25 mouse cellular contexts compared by ENCODE assay signal in genomic region chr2:28961024-28961585, GRCm38 (mm10). TPM values are rescaled to one million over a fixed set of nuclear protein-coding genes. Genes with fewer than 3 reads are reported as not detected.
DNase-seq lines count a peak whose midpoint lies in the region; ATAC-seq and TF ChIP-seq lines count a peak whose summit lies in the region.
"Had no signal": no experiment of that assay in that cellular context is flagged by ENCODE, and none has a peak within 500 bp of the region (broad histone marks: within the 10 kb centered on the region; RNA-seq: fewer than 3 reads in every experiment).

No protein-coding gene starts in this region.

- H3K4me2 ChIP-seq in lung, embryonic 16.5 days (ENCODE audit: low read depth, low read length): no peak overlapping the region
- H3K4me2 ChIP-seq in hindbrain, postnatal 0 days (ENCODE audit: low read depth, low read length): no peak overlapping the region
- H3K4me2 ChIP-seq: heart, embryonic 15.5 days; hindbrain, embryonic 15.5 days; midbrain, embryonic 15.5 days had no signal

- no peak for TF ChIP-seq CTCF in hindbrain, postnatal 0 days (IDR thresholded peaks at IDR 0.05; ENCODE audit: low read depth)

- peaks cover 55% of the 10 kb centered on the region for H3K27me3 ChIP-seq in heart, embryonic 10.5 days (ENCODE audit: insufficient read depth, poor library complexity, severe bottlenecking)
- no peaks in the 10 kb centered on the region for H3K27me3 ChIP-seq in lung, embryonic 16.5 days (ENCODE audit: control insufficient read depth, insufficient read depth, low read depth, low read length)
- H3K27me3 ChIP-seq in hindbrain, postnatal 0 days (ENCODE audit: insufficient read depth, low read length): no peaks in the 10 kb centered on the region
- H3K27me3 ChIP-seq: heart, embryonic 15.5 days; hindbrain, embryonic 15.5 days; midbrain, embryonic 15.5 days had no signal

- no peak overlapping the region for H3K4me3 ChIP-seq in heart, embryonic 10.5 days
- no peak overlapping the region for H3K4me3 ChIP-seq in lung, embryonic 16.5 days (ENCODE audit: low read length)
- no peak overlapping the region for H3K4me3 ChIP-seq in hindbrain, postnatal 0 days (ENCODE audit: low read length)
- H3K4me3 ChIP-seq: heart, embryonic 15.5 days; hindbrain, embryonic 15.5 days; limb, embryonic 10.5 days; megakaryocyte, embryonic 14.5 days; midbrain, embryonic 15.5 days had no signal

- ATAC-seq in lung, embryonic 16.5 days (ENCODE audit: low read depth): peak; percentile 60; the same call in 1 of the 2 replicates
- ATAC-seq in hindbrain, postnatal 0 days: no peak
- ATAC-seq: CD4-positive, CD25-positive, alpha-beta regulatory T cell, adult 4 months; forebrain, postnatal 0 days; midbrain, embryonic 15.5 days had no signal

- H3K4me1 ChIP-seq in heart, embryonic 10.5 days: no peaks in the 10 kb centered on the region
- no peaks in the 10 kb centered on the region for H3K4me1 ChIP-seq in lung, embryonic 16.5 days (replicated peaks; ENCODE audit: control insufficient read depth, insufficient read depth, low read length)
- 0 out of 2 replicates have a peak, but pooled peaks cover under 1% of the 10 kb centered on the region for H3K4me1 ChIP-seq in hindbrain, postnatal 0 days (ENCODE audit: insufficient read depth, low read length)
- H3K4me1 ChIP-seq: heart, embryonic 15.5 days had no signal

- 81% methylated on average over 15 of the region's 15 CpGs for WGBS in heart, embryonic 10.5 days
- 58% methylated on average over 15 of the region's 15 CpGs for WGBS in lung, embryonic 16.5 days
- WGBS in hindbrain, postnatal 0 days: 87% methylated on average over 15 of the region's 15 CpGs

- H3K36me3 ChIP-seq in heart, embryonic 10.5 days: no peaks in the 10 kb centered on the region
- H3K36me3 ChIP-seq in lung, embryonic 16.5 days (ENCODE audit: control insufficient read depth, insufficient read depth, low read length): no peaks in the 10 kb centered on the region
- H3K36me3 ChIP-seq in hindbrain, postnatal 0 days (ENCODE audit: insufficient read depth, low read length): no peaks in the 10 kb centered on the region
- H3K36me3 ChIP-seq: heart, embryonic 15.5 days; hindbrain, embryonic 15.5 days; limb, embryonic 10.5 days; midbrain, embryonic 15.5 days had no signal

- no peak overlapping the region for H3K9ac ChIP-seq in lung, embryonic 16.5 days (ENCODE audit: low read length)
- no peak overlapping the region for H3K9ac ChIP-seq in hindbrain, postnatal 0 days (replicated peaks; ENCODE audit: low read length)
- H3K9ac ChIP-seq: forebrain, postnatal 0 days; heart, embryonic 15.5 days; hindbrain, embryonic 15.5 days; liver, embryonic 14.5 days; midbrain, embryonic 15.5 days had no signal

- H3K9me3 ChIP-seq in heart, embryonic 10.5 days: no peaks in the 10 kb centered on the region
- H3K9me3 ChIP-seq in lung, embryonic 16.5 days (ENCODE audit: control insufficient read depth, low read length): no peaks in the 10 kb centered on the region
- no peaks in the 10 kb centered on the region for H3K9me3 ChIP-seq in hindbrain, postnatal 0 days (ENCODE audit: low read length)
- H3K9me3 ChIP-seq: heart, embryonic 15.5 days; hindbrain, embryonic 15.5 days; limb, embryonic 10.5 days; megakaryocyte, embryonic 14.5 days; midbrain, embryonic 15.5 days had no signal

- peak; percentile 26 for DNase-seq in heart, postnatal 4 days
- DNase-seq in heart, embryonic 10.5 days (ENCODE audit: low spot score): no peak
- peak; percentile 19 for DNase-seq in urinary bladder, postnatal 14 days (ENCODE audit: low spot score)
- no peak for DNase-seq in urinary bladder, postnatal 25 days (ENCODE audit: low spot score)
- DNase-seq in skeletal muscle tissue, adult 2 months (ENCODE audit: low read depth, low spot score): peak; percentile 13
- DNase-seq in hindbrain, postnatal 0 days (ENCODE audit: low spot score): no peak
- DNase-seq in left cerebral cortex, adult 11 months (ENCODE audit: low spot score): no peak
- DNase-seq: cerebellum, adult 8-10 months; forebrain, postnatal 0 days; heart, adult 11 months; right cerebral cortex, adult 18-20 months had no signal

- no peak overlapping the region for H3K27ac ChIP-seq in heart, embryonic 10.5 days
- no peak overlapping the region for H3K27ac ChIP-seq in lung, embryonic 16.5 days (ENCODE audit: low read length)
- no peak overlapping the region for H3K27ac ChIP-seq in hindbrain, postnatal 0 days
- H3K27ac ChIP-seq: heart, embryonic 15.5 days; hindbrain, embryonic 15.5 days; limb, embryonic 10.5 days; liver, embryonic 14.5 days; midbrain, embryonic 15.5 days had no signal

RNA-seq across cellular contexts. Expression of gene Barhl1, which starts 44.6 kb away (rescaled TPM):
- not detected for total RNA-seq in heart, postnatal 4 days (2021)
- not detected in 2 replicates for polyA plus RNA-seq in heart, embryonic 10.5 days (2016; fragmentation: Nextera tagmentation; extraction: Ambion mirVana)
- polyA plus RNA-seq in lung, embryonic 16.5 days (2015; fragmentation: Nextera tagmentation; extraction: Ambion mirVana): 0.28 TPM in 1 of 2 replicates, not detected in the other
- total RNA-seq in hindbrain, postnatal 0 days (2014; rRNA removed): 43.0 and 50.7 TPM in 2 replicates
- 51.1 and 52.1 TPM in 2 replicates for polyA plus RNA-seq in hindbrain, postnatal 0 days (2015; fragmentation: Nextera tagmentation; extraction: Ambion mirVana)
- total RNA-seq: adrenal gland, postnatal 36 days; common myeloid progenitor, adult 5-6 weeks; gastrocnemius, adult 18-20 months; layer of hippocampus, adult 18-20 months; left cerebral cortex, adult 18-20 months had no signal
- polyA plus RNA-seq: CD4-positive, CD25-positive, alpha-beta regulatory T cell, adult 4 months; heart, embryonic 15.5 days; limb, embryonic 10.5 days; liver, embryonic 14.5 days; stomach, embryonic 16.5 days had no signal

Comparison
In these comparisons a context has a peak if more than half of its experiments do, and no peak if none do; other contexts are left out.
1. DNase-seq: peak in heart, postnatal 4 days (single experiment), urinary bladder, postnatal 14 days (single experiment) and skeletal muscle tissue, adult 2 months (single experiment); none in heart, embryonic 10.5 days (single experiment), urinary bladder, postnatal 25 days (single experiment), hindbrain, postnatal 0 days (single experiment) and left cerebral cortex, adult 11 months (single experiment).
2. RNA of gene Barhl1, which starts 44.6 kb away (polyA plus RNA-seq): 51.1 to 52.1 TPM in hindbrain, postnatal 0 days; not detected in heart, embryonic 10.5 days and 0.28 TPM in lung, embryonic 16.5 days; every median in the first group is over 10 times any median in the second.